Mouse (Mus musculus): ENCODE results near the gene Rnf34. TPM values are rescaled to one million over a fixed set of nuclear protein-coding genes. Genes with fewer than 3 reads are reported as not detected.

The Rnf34 gene
- polyA plus RNA-seq, 1 experiment from 2014 or later = 33.3 TPM

- ATAC-seq (replicated peaks; ENCODE audit: low FRiP score, low read depth) = no peak
- WGBS = 85% methylated on average over 5 of the region's 5 CpGs
These were observed 44.3 kb downstream of the Rnf34 start for GRCm38 (mm10) chr5:122894007-122894637.

DNA sequence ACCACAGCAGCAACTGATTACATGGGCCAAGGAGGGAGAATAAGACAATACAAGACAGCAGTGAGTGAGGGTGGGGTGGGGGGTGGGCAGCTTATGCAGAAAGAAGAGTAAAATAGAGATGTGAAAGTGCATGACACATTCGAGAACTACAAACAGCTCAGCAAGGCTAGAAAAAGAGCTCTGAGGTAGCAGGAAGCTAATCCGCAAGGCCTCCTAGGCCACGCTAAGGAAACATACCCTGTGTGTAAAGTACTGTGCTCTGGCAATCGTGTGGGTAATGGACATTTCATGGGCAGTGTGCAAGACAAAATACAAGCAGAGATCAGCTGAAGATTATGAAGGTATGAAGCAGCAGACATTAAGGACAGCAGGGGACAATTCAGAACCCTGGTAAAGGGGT, 45.0 kb downstream of the Rnf34 start:
- H3K9ac ChIP-seq (ENCODE audit: low read depth, low read length) = no peak overlapping the region
- H3K4me1 ChIP-seq (replicated peaks; ENCODE audit: insufficient read depth, low read length) = peaks cover 7% of the 10 kb centered on the region; the same call in 1 of the 2 replicates
- WGBS = 53% methylated on average over 4 of the region's 4 CpGs
- no peaks in the 10 kb centered on the region for H3K9me3 ChIP-seq (replicated peaks; ENCODE audit: low read length)
- DNase-seq (ENCODE audit: low spot score) = no peak
- H3K27ac ChIP-seq = 0 out of 2 replicates have a peak overlapping the region, but pooled peaks have one; percentile 11
- H3K36me3 ChIP-seq (ENCODE audit: insufficient read depth, low read length) = no peaks in the 10 kb centered on the region
- TF ChIP-seq CTCF (IDR thresholded peaks at IDR 0.05; ENCODE audit: low read depth) = no peak
- H3K4me3 ChIP-seq (replicated peaks; ENCODE audit: low read depth, low read length) = no peak overlapping the region
- H3K27me3 ChIP-seq (ENCODE audit: insufficient read depth, low read length) = no peaks in the 10 kb centered on the region
- no peak for ATAC-seq (replicated peaks; ENCODE audit: low FRiP score, low read depth)
- no peak overlapping the region for H3K4me2 ChIP-seq (ENCODE audit: low read length)

More at GRCm38 (mm10) chr5:122894007-122894637, 44.3 kb downstream of the Rnf34 start:
- H3K4me3 ChIP-seq (replicated peaks; ENCODE audit: low read depth, low read length) = no peak overlapping the region
- no peak for DNase-seq (ENCODE audit: low spot score)
- no peak overlapping the region for H3K27ac ChIP-seq
- no peak overlapping the region for H3K4me2 ChIP-seq (ENCODE audit: low read length)
- H3K9ac ChIP-seq (ENCODE audit: low read depth, low read length) = no peak overlapping the region
- peak; percentile 72 for TF ChIP-seq CTCF (IDR thresholded peaks at IDR 0.05; ENCODE audit: low read depth)
- no peaks in the 10 kb centered on the region for H3K9me3 ChIP-seq (replicated peaks; ENCODE audit: low read length)
- no peaks in the 10 kb centered on the region for H3K27me3 ChIP-seq (ENCODE audit: insufficient read depth, low read length)
- H3K36me3 ChIP-seq (ENCODE audit: insufficient read depth, low read length) = no peaks in the 10 kb centered on the region
- H3K4me1 ChIP-seq (replicated peaks; ENCODE audit: insufficient read depth, low read length) = peaks cover 7% of the 10 kb centered on the region; the same call in 1 of the 2 replicates

DNA sequence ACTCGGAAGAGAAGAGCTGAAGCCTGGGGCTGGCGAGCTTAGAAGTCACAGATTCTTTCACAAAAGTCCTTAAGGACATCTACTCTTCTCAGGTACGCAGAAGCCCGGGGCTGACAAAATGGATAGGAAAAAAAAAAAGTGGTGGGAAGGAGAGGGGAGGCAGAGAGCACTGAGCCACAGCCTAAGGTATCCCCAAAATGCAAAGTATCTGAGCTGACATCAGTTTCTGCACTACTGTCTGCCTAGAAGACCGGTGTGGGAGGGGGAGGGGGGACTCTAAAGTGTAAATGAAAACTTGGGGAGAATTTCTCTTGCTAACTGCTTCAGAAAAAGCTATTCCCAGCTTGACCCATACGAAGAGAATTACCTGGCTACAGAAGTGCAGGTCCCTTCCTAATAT, 48.3 kb downstream of the Rnf34 start:
- H3K27ac ChIP-seq = no peak overlapping the region
- ATAC-seq (replicated peaks; ENCODE audit: low FRiP score, low read depth) (no peak), DNase-seq (ENCODE audit: low spot score) (no peak)
- peak overlapping the region; percentile 85 for H3K4me3 ChIP-seq (replicated peaks; ENCODE audit: low read depth, low read length)
- no peaks in the 10 kb centered on the region for H3K9me3 ChIP-seq (replicated peaks; ENCODE audit: low read length)
- H3K4me2 ChIP-seq (ENCODE audit: low read length) = peak overlapping the region; percentile 92; the same call in 1 of the 2 replicates
- no peak for TF ChIP-seq CTCF (IDR thresholded peaks at IDR 0.05; ENCODE audit: low read depth)
- WGBS = 68% methylated on average over 6 of the region's 6 CpGs
- H3K4me1 ChIP-seq (replicated peaks; ENCODE audit: insufficient read depth, low read length) = peaks cover 12% of the 10 kb centered on the region
- no peaks in the 10 kb centered on the region for H3K36me3 ChIP-seq (ENCODE audit: insufficient read depth, low read length)
- H3K27me3 ChIP-seq (ENCODE audit: insufficient read depth, low read length) = no peaks in the 10 kb centered on the region
- no peak overlapping the region for H3K9ac ChIP-seq (ENCODE audit: low read depth, low read length)

DNA sequence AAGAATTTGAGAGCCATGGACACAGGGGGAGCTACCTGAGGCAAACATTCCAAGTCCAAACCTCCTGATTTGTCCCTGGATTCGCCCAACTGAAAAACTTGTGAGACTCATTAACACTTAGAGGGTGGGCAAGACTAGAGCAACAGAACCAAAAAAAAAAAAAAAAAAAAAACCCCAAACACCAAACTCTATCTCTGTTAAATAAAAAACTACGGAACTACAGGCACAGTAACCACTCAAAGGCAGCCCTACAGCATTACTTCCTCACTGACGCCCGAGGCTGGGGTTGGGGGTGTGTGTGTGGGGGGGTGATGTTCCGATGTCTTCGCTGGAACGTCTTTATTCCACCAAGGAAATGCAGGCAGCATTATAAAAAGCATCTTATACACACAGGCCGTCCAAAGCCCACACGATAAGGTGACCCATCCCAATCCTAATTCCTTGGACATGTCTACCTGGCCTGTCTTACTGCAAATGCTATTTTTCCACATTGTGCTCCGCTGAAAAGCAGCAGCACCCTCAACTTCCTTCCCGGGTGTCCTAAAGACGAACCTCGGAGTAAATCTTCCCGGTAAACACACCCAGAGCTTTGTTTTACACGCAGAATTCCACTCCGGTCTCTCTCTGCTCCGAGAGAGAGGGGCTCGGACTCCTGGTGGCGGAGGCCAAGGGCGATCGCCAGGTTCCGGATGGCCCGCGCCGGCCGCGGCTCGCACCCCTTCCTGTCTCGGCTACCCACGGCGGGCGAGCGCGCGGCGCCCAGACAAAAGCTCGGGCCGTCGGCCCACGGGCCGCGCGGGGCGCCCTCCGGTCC, 49.3 kb downstream of the Rnf34 start:
- peak overlapping the region; percentile 92 for H3K4me2 ChIP-seq (ENCODE audit: low read length)
- peak overlapping the region; percentile 93 for H3K27ac ChIP-seq
- no peaks in the 10 kb centered on the region for H3K27me3 ChIP-seq (ENCODE audit: insufficient read depth, low read length)
- no peak for TF ChIP-seq CTCF (IDR thresholded peaks at IDR 0.05; ENCODE audit: low read depth)
- peak; percentile 39 for DNase-seq (ENCODE audit: low spot score)
- ATAC-seq (replicated peaks; ENCODE audit: low FRiP score, low read depth) = no peak
- peak overlapping the region; percentile 85 for H3K4me3 ChIP-seq (replicated peaks; ENCODE audit: low read depth, low read length)
- H3K36me3 ChIP-seq (ENCODE audit: insufficient read depth, low read length) = no peaks in the 10 kb centered on the region
- H3K9me3 ChIP-seq (replicated peaks; ENCODE audit: low read length) = no peaks in the 10 kb centered on the region
- H3K4me1 ChIP-seq (replicated peaks; ENCODE audit: insufficient read depth, low read length) = peaks cover 12% of the 10 kb centered on the region
- H3K9ac ChIP-seq (ENCODE audit: low read depth, low read length) = peak overlapping the region; percentile 89
- WGBS = 1% methylated on average over 45 of the region's 45 CpGs

GRCm38 (mm10) chr5:122899777-122900557, 50.1 kb downstream of the Rnf34 start:
- H3K4me2 ChIP-seq (ENCODE audit: low read length) = peak overlapping the region; percentile 92
- peak overlapping the region; percentile 85 for H3K4me3 ChIP-seq (replicated peaks; ENCODE audit: low read depth, low read length)
- 0% methylated on average over 81 of the region's 120 CpGs for WGBS
- peaks cover 12% of the 10 kb centered on the region for H3K4me1 ChIP-seq (replicated peaks; ENCODE audit: insufficient read depth, low read length)
- H3K27ac ChIP-seq = peak overlapping the region; percentile 93
- H3K36me3 ChIP-seq (ENCODE audit: insufficient read depth, low read length) = no peaks in the 10 kb centered on the region
- ATAC-seq (replicated peaks; ENCODE audit: low FRiP score, low read depth) (peak; percentile 98), DNase-seq (ENCODE audit: low spot score) (peak; percentile 92)
- peak; percentile 15; the same call in 1 of the 2 replicates for TF ChIP-seq CTCF (IDR thresholded peaks at IDR 0.05; ENCODE audit: low read depth)
- H3K9ac ChIP-seq (ENCODE audit: low read depth, low read length) = peak overlapping the region; percentile 89
- H3K9me3 ChIP-seq (replicated peaks; ENCODE audit: low read length) = no peaks in the 10 kb centered on the region
- H3K27me3 ChIP-seq (ENCODE audit: insufficient read depth, low read length) = no peaks in the 10 kb centered on the region
